Mouse (Mus musculus) hindbrain, embryonic 12.5 days (tissue): ENCODE results near the gene Polr2l. TPM values are rescaled to one million over a fixed set of nuclear protein-coding genes. Genes with fewer than 3 reads are reported as not detected.
"Not testable (repeated sequence)": the region's sequence is repeated elsewhere in the genome, so short reads cannot be mapped to it uniquely, and the experiment has no call there.

Experiments
- ATAC-seq: fragments of 200-750 bp; cut with Nextera tagmentation; 2 replicates; pipeline ENCODE4 v1.8.0; 2017; ENCODE audit warnings: moderate TSS enrichment; ENCODE audit not compliant: low FRiP score
- H3K27ac ChIP-seq: fragments of 300-500 bp; sonication (generic); 2 replicates; pipeline ENCODE4 v1.5.1; 2016; ENCODE audit warnings: mild to moderate bottlenecking
- H3K27me3 ChIP-seq: fragments of 300-500 bp; sonication (generic); 2 replicates; pipeline ENCODE4 v1.6.1; 2016; ENCODE audit warnings: mild to moderate bottlenecking
- H3K36me3 ChIP-seq: fragments of 300-500 bp; sonication (generic); 2 replicates; pipeline ENCODE4 v1.6.1; 2016; ENCODE audit warnings: mild to moderate bottlenecking
- H3K4me1 ChIP-seq: fragments of 300-500 bp; sonication (generic); 2 replicates; pipeline ENCODE4 v1.6.1; 2016
- H3K4me2 ChIP-seq: fragments of 300-500 bp; sonication (generic); replicated peaks from 2 replicates; pipeline ENCODE4 v1.6.1; 2016; ENCODE audit warnings: mild to moderate bottlenecking
- H3K4me3 ChIP-seq: fragments of 300-500 bp; sonication (generic); 2 replicates; pipeline ENCODE4 v1.5.1; 2016; ENCODE audit warnings: mild to moderate bottlenecking
- H3K9ac ChIP-seq: fragments of 300-500 bp; sonication (generic); 2 replicates; pipeline ENCODE4 v1.6.1; 2016; ENCODE audit warnings: mild to moderate bottlenecking, moderate library complexity
- H3K9me3 ChIP-seq: fragments of 300-500 bp; sonication (generic); replicated peaks from 2 replicates; pipeline ENCODE4 v1.6.1; 2016; ENCODE audit warnings: mild to moderate bottlenecking
- WGBS: fragments of 180-500 bp; shearing (Covaris S2); methylation state at CpG from one replicate; pipeline ENCODE4 v1.1.7; 2016; 5-methylcytosine and 5-hydroxymethylcytosine counted together
- polyA plus RNA-seq: library from polyadenylated mRNA; unstranded; fragments of >200 nt; fragmentation: Nextera tagmentation; extraction: Ambion mirVana; gene quantifications from 2 replicates; pipeline ENCODE4 v1.2.1, GENCODE M21; 2016

Polr2l gene
- polyA plus RNA-seq, 1 experiment from 2014 or later, result 69.0 TPM

- Histone ChIP-seq H3K27ac (peak overlapping the region; percentile 52; the same call in 1 of the 2 replicates), H3K9me3 (no peaks in the 10 kb centered on the region), H3K4me3 (peak overlapping the region; percentile 59), H3K9ac (peak overlapping the region; percentile 63), H3K4me2 (peak overlapping the region; percentile 89), H3K36me3 (peaks cover 19% of the 10 kb centered on the region), H3K27me3 (peaks cover 38% of the 10 kb centered on the region), H3K4me1 (peaks cover 17% of the 10 kb centered on the region)
- peak; percentile 42 for ATAC-seq
- 2% methylated on average over 23 of the region's 23 CpGs for WGBS
Measured at GRCm38 (mm10) chr7:141455610-141456314, 19.2 kb downstream of the Polr2l start.

- WGBS, result under 1% methylated on average over 45 of the region's 45 CpGs
- Histone ChIP-seq H3K4me3 (peak within 1 kb of the TSS; percentile 59), H3K27me3 (peaks cover 31% of the 10 kb centered on the region), H3K36me3 (peaks cover 25% of the 10 kb centered on the region), H3K4me1 (peaks cover 17% of the 10 kb centered on the region), H3K4me2 (peak within 1 kb of the TSS; percentile 89), H3K9ac (peak within 1 kb of the TSS; percentile 63), H3K27ac (peak within 1 kb of the TSS; percentile 52), H3K9me3 (no peaks in the 10 kb centered on the region)
- peak; percentile 81 for ATAC-seq
Measured at GRCm38 (mm10) chr7:141454967-141455551, 19.9 kb downstream of the Polr2l start, which contains the start of gene Pnpla2. TSS of gene Pnpla2 (plus strand) at chr7:141455198.

- no peak overlapping the region for H3K4me3 ChIP-seq
- WGBS, result 83% methylated on average over 2 of the region's 2 CpGs
- no peaks in the 10 kb centered on the region for H3K9me3 ChIP-seq
- no peak overlapping the region for H3K4me2 ChIP-seq
- peaks cover 35% of the 10 kb centered on the region for H3K36me3 ChIP-seq
- H3K9ac ChIP-seq, result no peak overlapping the region
- no peak overlapping the region for H3K27ac ChIP-seq
- peaks cover 21% of the 10 kb centered on the region for H3K4me1 ChIP-seq
- no peak for ATAC-seq
- peaks cover 17% of the 10 kb centered on the region for H3K27me3 ChIP-seq
Measured at GRCm38 (mm10) chr7:141453636-141454035, 21.3 kb downstream of the Polr2l start.

- Histone ChIP-seq H3K4me3 (no peak overlapping the region), H3K36me3 (peaks cover 35% of the 10 kb centered on the region), H3K27ac (no peak overlapping the region), H3K4me1 (peaks cover 27% of the 10 kb centered on the region), H3K9me3 (no peaks in the 10 kb centered on the region), H3K4me2 (no peak overlapping the region), H3K9ac (no peak overlapping the region), H3K27me3 (0 out of 2 replicates have a peak, but pooled peaks cover 4% of the 10 kb centered on the region)
- no peak for ATAC-seq
Measured at GRCm38 (mm10) chr7:141451928-141452327, 23.0 kb downstream of the Polr2l start.

GRCm38 (mm10) chr7:141447110-141447991, 27.6 kb downstream of the Polr2l start, which contains the start of gene Rplp2:
TSS of gene Rplp2 (plus strand) at chr7:141447370.
- WGBS, result 0% methylated on average over 60 of the region's 63 CpGs
- H3K4me1 ChIP-seq, result peaks cover 28% of the 10 kb centered on the region
- H3K9ac ChIP-seq, result peak within 1 kb of the TSS; percentile 88
- peak within 1 kb of the TSS; percentile 66 for H3K4me2 ChIP-seq
- no peaks in the 10 kb centered on the region for H3K27me3 ChIP-seq
- H3K27ac ChIP-seq, result peak within 1 kb of the TSS; percentile 87
- no peaks in the 10 kb centered on the region for H3K9me3 ChIP-seq
- peak within 1 kb of the TSS; percentile 86 for H3K4me3 ChIP-seq
- peak; percentile 93 for ATAC-seq
- H3K36me3 ChIP-seq, result peaks cover 35% of the 10 kb centered on the region

- H3K9me3 ChIP-seq, H3K4me2 ChIP-seq, H3K9ac ChIP-seq, ATAC-seq, H3K27ac ChIP-seq, H3K27me3 ChIP-seq, H3K4me3 ChIP-seq: not testable (repeated sequence)
- Histone ChIP-seq H3K4me1 (peaks cover 32% of the 10 kb centered on the region), H3K36me3 (peaks cover 27% of the 10 kb centered on the region)
- WGBS, result 92% methylated on average over 3 of the region's 3 CpGs
Measured at GRCm38 (mm10) chr7:141446374-141446773, 28.6 kb downstream of the Polr2l start.

- H3K27ac ChIP-seq, result no peak within 1 kb of the TSS; the same call in 1 of the 2 replicates
- under 1% methylated on average over 25 of the region's 25 CpGs for WGBS
- peak within 1 kb of the TSS; percentile 72 for H3K4me2 ChIP-seq
- H3K4me3 ChIP-seq, result peak within 1 kb of the TSS; percentile 39
- H3K4me1 ChIP-seq, result peaks cover 30% of the 10 kb centered on the region
- H3K36me3 ChIP-seq, result peaks cover 20% of the 10 kb centered on the region
- H3K27me3 ChIP-seq, result no peaks in the 10 kb centered on the region
- no peaks in the 10 kb centered on the region for H3K9me3 ChIP-seq
- peak within 1 kb of the TSS; percentile 55 for H3K9ac ChIP-seq
- ATAC-seq, result no peak
Measured at GRCm38 (mm10) chr7:141443828-141444237, 31.1 kb downstream of the Polr2l start, which contains the start of gene Pidd1. TSS of gene Pidd1 (minus strand) at chr7:141444025.

GRCm38 (mm10) chr7:141443081-141443821, 31.7 kb downstream of the Polr2l start:
- H3K36me3 ChIP-seq, result peaks cover 20% of the 10 kb centered on the region
- peak overlapping the region; percentile 39 for H3K4me3 ChIP-seq
- peak overlapping the region; percentile 55 for H3K9ac ChIP-seq
- no peaks in the 10 kb centered on the region for H3K27me3 ChIP-seq
- peak overlapping the region; percentile 72 for H3K4me2 ChIP-seq
- H3K4me1 ChIP-seq, result peaks cover 24% of the 10 kb centered on the region
- no peaks in the 10 kb centered on the region for H3K9me3 ChIP-seq
- WGBS, result 27% methylated on average over 12 of the region's 12 CpGs
- ATAC-seq, result no peak
- no peak overlapping the region; the same call in 1 of the 2 replicates for H3K27ac ChIP-seq

- no peak for ATAC-seq
- H3K9me3 ChIP-seq, result no peaks in the 10 kb centered on the region
- H3K4me1 ChIP-seq, result peaks cover 25% of the 10 kb centered on the region
- WGBS, result 94% methylated on average over 13 of the region's 13 CpGs
- H3K4me3 ChIP-seq, result peak overlapping the region; percentile 39; the same call in 1 of the 2 replicates
- H3K4me2 ChIP-seq, result peak overlapping the region; percentile 72; the same call in 1 of the 2 replicates
- no peaks in the 10 kb centered on the region for H3K27me3 ChIP-seq
- peaks cover 22% of the 10 kb centered on the region for H3K36me3 ChIP-seq
- H3K27ac ChIP-seq, result no peak overlapping the region
- H3K9ac ChIP-seq, result peak overlapping the region; percentile 32
Measured at GRCm38 (mm10) chr7:141442199-141442598, 32.7 kb downstream of the Polr2l start.

- Histone ChIP-seq H3K4me1 (peaks cover 32% of the 10 kb centered on the region), H3K9me3 (no peaks in the 10 kb centered on the region), H3K27me3 (no peaks in the 10 kb centered on the region), H3K36me3 (peaks cover 22% of the 10 kb centered on the region), H3K9ac (no peak overlapping the region), H3K4me3 (no peak overlapping the region), H3K4me2 (no peak overlapping the region), H3K27ac (no peak overlapping the region)
- 94% methylated on average over 9 of the region's 9 CpGs for WGBS
- no peak for ATAC-seq
Measured at GRCm38 (mm10) chr7:141441460-141441859, 33.5 kb downstream of the Polr2l start.

GRCm38 (mm10) chr7:141440613-141441012, 34.3 kb downstream of the Polr2l start:
- peaks cover 22% of the 10 kb centered on the region for H3K36me3 ChIP-seq
- no peak overlapping the region for H3K4me2 ChIP-seq
- no peaks in the 10 kb centered on the region for H3K27me3 ChIP-seq
- H3K4me3 ChIP-seq, result no peak overlapping the region
- H3K27ac ChIP-seq, result no peak overlapping the region
- H3K9ac ChIP-seq, result no peak overlapping the region
- 33% methylated on average over 6 of the region's 6 CpGs for WGBS
- H3K9me3 ChIP-seq, result no peaks in the 10 kb centered on the region
- H3K4me1 ChIP-seq, result peaks cover 40% of the 10 kb centered on the region
- ATAC-seq, result no peak
